Mouse (Mus musculus) megakaryocyte, embryonic 14.5 days (primary cell): ENCODE measurements around the gene Insrr.

Source experiments
- FLI1 ChIP-seq: IDR thresholded peaks from 2 replicates; pipeline ENCODE4 v1.6.1; 2012; ENCODE audit warnings: low read length, inconsistent platforms, mixed read lengths
- GATA1 ChIP-seq: IDR thresholded peaks from 3 replicates; pipeline ENCODE4 v1.6.1; 2012; ENCODE audit warnings: mixed read lengths, low read length, inconsistent platforms, borderline replicate concordance

DNA sequence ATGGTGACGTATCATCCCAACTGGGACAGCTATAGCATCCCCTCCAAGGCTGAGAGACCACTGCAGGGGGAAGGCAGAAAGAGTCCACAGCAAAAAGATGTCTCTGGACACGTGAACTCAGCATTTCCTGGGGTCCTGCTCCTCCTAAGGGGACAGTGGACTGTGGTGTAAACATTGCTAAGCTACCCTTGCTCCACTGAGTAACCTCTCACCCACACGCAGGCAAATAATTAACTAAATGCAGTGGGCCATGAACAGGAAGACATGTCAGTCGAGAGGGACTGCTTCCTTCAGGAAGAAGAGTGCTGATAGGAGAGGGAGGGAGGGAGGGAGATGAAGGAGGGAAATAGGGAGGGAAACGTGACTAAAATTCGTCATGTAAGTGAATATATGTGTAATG, 25.7 kb upstream of the Insrr start:
- no peak for TF ChIP-seq GATA1
- TF ChIP-seq FLI1 = no peak
